Mouse (Mus musculus) liver, embryonic 14.5 days (tissue): ENCODE measurements around the gene Syce3.

ENCODE experiments used
- CTCF ChIP-seq: IDR thresholded peaks from 2 replicates; pipeline ENCODE4 v1.5.1; 2016; ENCODE audit warnings: antibody characterized with exemption, low read depth, control low read depth
- EP300 ChIP-seq: IDR thresholded peaks from 2 replicates; pipeline ENCODE4 v1.6.1; 2016; ENCODE audit warnings: antibody characterized with exemption, low read depth

- TF ChIP-seq CTCF = no peak
- 0 out of 2 replicates have a peak, but pooled peaks have one; percentile 33 for TF ChIP-seq EP300
Measured at GRCm38 (mm10) chr15:89429352-89430221, 19.3 kb upstream of the Syce3 start, which contains the start of the genes C730034F03Rik, Gm44502 and Chkb.
